Mouse (Mus musculus) heart, adult 11 months (tissue): ENCODE results near the gene Kif17.
"Not testable (repeated sequence)": the region's sequence is repeated elsewhere in the genome, so short reads cannot be mapped to it uniquely, and the experiment has no call there.

Experiments
- DNase-seq: peaks from one replicate; pipeline ENCODE4 v3.0.0; 2022

Kif17 gene

DNA sequence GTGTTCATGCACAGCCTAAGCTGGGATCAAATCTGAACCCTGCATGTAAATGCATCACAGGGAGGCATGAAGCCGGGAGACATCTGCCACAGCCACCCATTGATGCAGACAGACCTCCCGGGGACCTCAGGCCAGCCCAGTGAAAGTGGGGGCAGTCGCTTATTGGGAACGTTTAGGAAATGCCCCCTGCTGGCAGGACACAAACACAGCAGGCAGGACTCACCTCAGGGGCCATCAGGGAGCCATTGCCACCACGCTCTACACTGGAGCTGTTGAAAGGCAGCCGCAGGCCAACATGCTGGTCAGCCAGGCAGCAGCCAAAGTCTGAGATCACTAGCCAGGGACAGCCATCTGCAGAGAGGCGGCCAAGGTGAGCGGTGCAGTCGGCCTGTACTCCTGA is 65.5 kb downstream of the Kif17 start:
- peak; percentile 90 for DNase-seq

DNA sequence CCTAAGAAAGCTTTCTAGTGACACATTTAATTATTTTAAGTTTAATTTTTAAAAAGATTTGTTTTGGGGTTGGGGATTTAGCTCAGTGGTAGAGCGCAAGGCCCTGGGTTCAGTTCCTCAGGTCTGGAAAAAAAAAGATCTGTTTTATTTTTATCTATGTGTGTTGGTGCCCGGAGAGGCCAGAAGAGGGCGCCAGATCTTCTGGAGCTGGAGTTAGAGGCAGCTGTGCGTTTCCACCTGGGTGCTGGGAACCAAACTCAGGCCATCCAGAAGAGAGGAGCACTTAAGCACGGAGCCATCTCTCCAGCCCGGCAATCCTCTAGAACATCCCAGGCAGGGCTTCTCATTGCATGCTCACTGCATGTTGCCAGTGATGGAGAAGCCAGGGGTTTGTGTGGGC is 66.1 kb downstream of the Kif17 start:
- peak; percentile 88 for DNase-seq

DNA sequence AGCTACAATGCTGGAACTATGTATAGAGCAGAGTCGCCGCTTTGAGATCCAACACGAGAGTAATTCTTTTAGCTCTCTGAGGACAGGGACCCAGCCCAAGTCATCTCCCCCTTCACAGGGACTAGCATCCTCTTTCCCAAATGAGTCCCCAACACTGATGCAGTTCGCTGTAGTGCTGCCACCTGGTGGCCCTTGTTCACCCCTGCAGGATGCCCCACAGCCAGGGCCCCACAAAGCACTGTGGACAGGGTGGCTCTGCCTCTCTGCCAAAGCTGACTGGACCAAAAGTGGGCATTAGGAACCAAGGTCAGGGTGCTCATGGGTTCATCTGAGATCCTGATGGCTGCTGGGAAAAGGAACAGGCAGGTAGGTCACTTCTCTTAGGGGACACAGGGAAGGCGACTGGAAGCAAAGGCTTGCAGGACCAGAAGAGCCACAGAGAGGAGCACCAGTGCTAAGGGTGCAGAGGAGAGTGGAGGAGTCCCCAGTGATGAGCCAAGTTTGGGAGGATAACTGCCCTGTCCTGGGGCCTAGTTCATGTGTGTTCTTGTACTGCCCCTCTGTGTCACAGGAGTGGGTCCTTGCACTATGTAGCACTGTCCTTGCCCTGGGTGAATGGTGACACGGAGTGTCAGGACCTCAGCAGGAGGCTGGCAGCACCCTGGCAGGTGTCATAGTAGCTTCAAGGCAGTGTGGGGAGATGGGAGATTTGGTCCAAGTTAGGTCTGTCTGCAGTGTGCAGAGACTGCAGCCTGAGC is 68.5 kb downstream of the Kif17 start:
- peak; percentile 94 for DNase-seq

DNA sequence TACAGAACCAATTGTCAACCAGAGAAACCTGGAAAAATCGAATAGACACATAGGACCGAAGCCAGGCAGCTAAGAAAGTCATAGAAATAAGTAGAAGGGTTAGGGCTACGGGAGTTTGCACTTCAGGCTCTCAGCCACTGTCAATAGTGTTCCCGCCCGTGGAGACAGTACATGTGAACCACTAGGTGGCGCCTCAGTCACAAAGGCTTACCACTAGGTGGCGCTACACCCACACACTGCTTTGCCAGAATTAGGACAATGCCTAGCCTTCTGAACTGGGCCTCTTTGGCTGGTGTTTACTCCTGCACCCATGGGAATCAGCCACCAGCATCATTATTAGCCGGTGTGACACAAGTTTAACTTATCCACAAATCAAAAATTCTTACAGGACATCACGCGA is 69.3 kb downstream of the Kif17 start:
- peak; percentile 97 for DNase-seq

DNA sequence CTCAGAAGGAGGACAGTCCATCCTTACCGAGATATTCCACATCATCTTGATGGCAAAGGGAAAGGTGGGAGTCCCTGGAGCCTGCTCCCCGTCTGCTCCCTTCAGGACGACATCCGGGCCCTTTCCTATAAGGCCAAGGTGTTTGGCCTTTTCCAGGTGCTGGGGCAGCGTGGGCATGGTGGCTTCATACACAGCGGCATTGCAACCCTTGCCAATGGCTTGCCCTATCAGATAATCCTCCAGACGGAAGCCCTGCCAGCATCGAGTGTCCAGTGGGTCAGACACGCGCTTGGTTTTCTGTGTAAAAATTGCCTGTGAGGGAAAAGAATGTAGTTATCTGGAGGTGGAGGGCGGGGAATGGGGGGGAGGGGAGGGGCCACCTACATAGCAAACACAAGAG is 70.5 kb downstream of the Kif17 start:
- DNase-seq = peak; percentile 89

DNA sequence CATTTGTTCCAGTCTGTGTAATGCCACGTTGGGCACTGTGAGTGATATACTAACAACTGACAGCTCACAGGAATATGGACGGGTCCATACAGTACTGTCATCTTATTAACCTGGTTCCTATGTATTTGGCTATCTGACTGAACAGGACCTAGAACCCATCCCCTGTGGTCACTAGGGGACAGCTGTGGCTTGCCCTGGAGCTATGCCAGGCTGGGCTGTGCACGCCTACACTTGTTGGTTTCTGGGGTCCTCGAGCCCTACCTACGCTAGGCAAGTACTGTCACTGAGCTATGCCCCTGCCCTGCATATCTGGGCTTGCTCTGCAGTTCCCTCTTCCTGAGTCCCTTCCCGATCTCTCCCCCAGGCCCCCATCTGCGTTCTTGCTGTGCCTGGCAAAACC is 71.3 kb downstream of the Kif17 start:
- peak; percentile 89 for DNase-seq

DNA sequence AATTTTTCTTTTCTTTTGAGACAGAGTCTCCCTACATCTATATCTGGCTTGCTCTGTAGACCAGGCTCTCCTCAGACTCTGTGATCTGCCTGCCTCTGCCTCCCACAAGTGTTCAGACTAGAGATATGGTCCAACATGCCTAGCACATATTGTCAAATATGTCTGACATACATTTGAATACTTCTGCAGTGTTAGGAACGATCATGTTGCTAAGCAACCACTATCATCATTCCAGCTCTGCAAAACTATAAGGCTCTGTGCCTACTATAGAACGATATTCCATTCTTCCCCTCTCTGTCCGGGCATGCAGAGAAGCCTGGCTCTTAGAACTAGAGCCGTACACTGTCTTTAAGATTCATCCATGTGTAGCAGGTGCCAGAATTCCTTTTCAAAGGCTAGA is 72.5 kb downstream of the Kif17 start:
- DNase-seq = no peak

DNA sequence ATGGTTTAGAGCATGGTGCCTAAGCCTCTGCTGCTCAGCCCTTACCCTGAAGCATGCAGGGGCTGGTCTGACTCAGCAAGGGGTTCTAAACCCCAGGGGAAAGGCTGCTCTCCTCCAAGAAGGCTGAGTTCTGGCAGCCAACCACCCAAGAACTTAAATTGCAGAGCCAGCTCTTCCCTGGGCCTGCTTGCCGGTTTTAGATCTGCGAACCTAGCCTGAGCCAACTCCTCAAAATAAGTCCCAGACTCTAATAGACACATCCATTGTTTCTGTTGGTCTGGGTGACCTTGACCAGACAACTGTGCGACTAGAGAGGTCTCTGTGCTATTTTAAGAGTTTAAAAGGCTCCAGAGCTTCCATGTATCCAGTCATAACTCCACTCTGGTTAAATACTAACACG is 73.5 kb downstream of the Kif17 start:
- peak; percentile 93 for DNase-seq

DNA sequence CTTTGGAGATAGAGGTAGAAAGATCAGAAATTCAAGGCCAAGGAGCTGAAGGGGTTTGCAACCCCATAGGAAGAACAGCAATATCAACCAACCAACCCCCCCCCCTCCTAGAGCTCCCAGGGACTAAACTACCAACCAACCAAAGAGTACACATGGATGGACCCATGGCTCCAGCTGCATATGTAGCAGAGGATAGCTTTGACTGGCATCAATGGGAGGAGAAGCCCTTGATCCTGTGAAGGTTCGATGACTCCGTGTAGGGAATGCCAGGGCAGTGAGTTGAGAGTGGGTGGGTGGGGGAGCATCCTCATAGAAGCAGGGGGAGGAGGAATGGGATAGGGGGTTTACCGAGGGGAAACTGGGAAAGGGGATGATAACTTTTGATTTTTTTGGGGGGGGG is 74.2 kb downstream of the Kif17 start:
- peak; percentile 93 for DNase-seq

DNA sequence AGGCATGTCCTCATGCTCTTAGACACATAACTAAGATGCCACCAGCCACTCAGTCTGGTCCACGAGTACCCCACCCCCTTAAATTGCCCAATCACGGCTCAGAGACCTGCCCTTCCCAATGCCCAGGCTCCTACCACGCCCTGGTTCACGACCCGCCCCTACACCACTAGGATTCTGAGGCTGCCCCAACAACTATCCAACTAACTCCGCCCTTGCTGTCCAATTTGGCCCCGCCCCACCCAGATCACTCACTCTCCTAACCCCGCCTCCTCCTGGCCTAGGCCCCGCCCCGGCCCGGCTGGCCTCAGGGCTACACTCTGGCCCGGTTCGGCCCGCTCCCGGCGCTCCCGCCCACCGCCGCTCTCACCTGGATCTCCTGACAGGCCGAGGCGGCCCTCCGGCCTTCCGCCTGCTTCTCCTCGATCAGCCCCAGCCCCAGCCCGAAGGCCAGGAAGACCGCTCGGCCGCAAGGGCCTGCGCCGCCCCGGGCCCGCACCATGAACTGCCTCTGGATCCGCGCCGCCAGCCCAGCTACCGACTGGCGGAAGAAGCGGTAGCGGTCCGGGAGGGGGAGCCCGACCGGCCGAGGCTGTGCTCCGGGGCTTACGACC is 75.3 kb downstream of the Kif17 start:
- DNase-seq = peak; percentile 100

DNA sequence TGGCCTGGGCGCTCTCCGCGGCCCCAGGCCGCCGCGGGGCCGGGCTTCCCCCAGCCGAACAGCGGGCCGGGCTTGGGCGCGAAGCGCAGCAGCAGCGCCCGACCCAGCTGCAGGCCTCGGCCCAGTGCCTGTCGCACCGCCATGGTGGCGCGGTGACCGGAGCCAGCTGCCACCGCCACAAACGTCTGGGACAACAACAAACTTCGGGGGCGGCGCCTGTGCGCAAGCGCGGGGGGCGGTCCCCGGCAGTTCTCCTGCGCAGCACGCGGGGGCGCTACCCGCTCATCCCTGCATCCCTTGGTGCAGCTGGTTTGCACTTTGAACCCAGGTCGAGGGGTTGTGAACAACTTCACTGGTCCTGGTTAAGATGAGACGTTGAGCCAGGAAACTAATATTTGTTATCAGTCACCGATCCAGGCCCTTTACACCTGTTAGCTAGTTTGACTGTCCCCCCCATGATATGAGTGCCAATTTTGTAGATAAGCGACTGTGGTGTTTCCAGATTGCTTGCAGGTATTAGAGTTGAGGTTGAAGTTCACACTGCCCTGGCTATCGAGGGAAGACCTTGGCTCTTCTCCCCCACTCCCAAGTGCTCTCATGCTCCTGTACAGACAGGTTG is 76.0 kb downstream of the Kif17 start, which contains the start of gene Pink1:
Gene Pink1, minus strand, starts transcription at position 231 of the 619 bp plus-strand sequence.
- peak; percentile 99 for DNase-seq

DNA sequence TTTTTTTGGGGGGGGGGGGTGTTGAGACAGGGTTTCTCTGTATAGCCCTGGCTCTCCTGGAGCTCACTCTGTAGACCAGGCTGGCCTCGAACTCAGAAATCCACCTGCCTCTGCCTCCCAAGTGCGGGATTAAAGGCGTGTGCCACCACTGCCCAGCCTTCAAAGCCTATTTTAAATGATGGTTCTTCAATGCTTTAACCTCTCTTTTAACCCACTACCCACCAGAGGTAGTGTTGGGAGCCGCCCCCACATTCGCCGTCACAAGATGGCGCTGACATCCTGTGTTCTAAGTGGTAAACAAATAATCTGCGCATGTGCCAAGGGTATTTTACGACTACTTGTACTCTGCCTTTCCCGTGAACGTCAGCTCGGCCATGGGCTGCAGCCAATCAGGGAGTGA is 76.9 kb downstream of the Kif17 start:
- not testable (repeated sequence) for DNase-seq

DNA sequence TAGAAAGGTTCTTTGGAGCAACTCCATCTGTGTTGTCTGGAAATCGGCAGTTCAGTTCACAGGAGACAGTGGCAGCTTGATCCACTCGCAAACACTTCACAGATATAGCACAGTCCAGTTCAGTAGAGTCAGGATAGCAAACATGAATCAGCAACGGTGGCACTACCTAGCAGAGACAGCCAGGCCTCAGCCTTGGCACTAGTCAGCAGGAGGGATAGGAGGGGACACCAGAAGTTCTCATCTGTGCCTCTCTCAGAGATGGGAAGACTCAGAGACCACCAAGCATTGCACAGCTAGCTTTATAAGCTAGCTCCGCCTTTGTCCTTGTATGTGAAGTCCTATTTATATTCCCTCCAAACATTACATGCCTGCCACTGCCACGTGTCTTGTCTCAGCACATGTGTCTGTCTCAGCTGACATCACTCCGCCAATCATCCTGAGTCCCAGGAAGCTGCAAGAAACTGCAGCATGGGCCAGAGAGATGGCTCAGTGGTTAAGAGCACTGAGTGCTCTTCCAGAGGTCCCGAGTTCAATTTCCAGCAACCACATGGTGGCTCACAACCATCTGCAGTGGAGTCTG is 77.7 kb downstream of the Kif17 start:
- DNase-seq = peak; percentile 87

DNA sequence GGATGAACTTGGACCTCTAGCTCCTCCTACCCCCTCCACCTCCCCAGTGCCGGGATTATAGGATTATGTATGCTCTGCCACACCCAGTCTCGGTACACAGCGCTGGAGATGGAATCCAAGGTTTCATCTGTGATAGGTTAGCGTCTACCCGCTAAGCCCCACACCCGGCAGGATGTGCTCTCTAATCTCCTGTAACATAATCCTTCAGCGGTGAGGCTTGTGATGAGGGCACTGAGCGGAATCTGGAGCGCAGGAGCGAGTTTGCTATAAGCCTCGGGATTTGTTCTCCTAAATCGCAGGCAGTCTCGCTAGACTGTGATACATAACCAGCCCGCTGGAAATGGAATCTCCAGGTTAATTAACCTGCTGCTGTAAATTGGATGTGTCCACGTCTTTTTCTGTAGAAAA is 80.0 kb downstream of the Kif17 start:
- DNase-seq = peak; percentile 81

DNA sequence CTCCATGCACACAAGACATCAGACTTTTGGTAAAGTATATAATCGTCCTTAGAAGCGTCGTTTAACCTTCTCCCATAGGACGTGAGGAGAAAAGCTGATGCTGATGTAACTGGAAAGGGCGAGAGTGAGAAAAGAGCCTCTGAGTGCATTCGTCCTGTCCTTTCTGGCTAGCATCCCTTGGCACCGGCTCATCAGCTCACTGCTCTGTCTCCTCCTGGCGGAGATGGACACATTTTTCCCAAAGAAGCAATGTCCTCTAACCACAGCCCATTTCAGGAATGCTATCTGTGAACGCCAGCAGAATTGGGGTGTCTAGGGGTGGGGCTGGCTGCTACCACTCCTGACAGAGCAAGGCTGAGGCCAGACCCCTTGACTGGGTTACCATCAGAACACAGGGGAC is 81.4 kb downstream of the Kif17 start:
- peak; percentile 89 for DNase-seq

DNA sequence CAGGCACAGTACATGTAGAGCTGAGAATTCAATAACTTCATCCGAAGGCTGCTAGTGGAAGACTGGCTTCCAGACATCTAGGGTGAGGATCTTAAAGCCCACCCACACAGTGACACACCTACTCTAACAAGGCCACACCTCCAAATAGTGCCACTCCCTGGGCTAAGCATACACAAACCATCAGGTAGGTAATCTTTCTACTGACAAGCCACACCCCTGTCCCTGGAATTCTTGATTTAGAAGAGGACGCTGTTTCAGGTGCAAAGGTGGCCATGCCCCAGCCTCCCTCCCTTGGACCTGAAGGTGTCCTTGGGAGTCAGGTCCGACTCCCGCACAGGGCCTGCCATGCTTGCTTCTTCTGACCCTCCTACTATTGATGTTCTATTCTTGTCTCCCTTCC is 82.9 kb downstream of the Kif17 start:
- DNase-seq = no peak

DNA sequence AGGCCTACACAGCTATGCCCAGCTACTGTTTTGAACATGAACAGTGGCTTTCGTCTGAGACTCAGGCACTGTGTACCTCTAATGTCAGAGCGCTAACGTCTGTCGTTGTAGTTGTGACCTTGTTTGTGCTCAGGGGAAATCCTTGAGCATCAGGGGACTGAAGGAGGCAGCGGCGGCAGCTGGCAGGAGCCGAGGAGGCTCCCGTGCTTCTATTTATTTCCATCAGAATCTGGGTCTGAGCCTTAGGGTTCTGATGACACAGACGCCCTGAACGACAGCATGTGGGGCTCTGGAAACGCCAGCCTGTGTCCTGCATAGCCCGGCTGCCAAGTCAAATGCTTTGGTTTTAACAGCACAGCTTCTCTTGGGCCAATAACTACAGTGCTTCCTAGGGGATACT is 84.8 kb downstream of the Kif17 start:
- DNase-seq = peak; percentile 89

DNA sequence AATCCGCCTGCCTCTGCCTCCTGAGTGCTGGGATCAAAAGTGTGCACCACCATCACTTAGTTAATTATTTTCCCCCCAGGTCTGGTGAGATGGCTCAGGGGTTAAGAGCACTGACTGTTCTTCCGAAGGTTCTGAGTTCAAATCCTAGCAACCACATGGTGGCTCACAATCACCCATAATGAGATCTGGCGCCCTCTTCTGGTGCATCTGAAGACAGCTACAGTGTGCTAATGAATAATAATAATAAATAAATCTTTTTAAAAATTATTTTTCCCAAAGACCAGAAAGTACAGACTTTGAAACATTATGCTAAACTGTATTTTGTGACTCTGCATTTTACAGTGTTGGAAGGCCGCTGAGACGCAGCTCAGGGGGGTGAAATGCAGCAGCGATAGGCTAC is 85.4 kb downstream of the Kif17 start:
- no peak for DNase-seq

DNA sequence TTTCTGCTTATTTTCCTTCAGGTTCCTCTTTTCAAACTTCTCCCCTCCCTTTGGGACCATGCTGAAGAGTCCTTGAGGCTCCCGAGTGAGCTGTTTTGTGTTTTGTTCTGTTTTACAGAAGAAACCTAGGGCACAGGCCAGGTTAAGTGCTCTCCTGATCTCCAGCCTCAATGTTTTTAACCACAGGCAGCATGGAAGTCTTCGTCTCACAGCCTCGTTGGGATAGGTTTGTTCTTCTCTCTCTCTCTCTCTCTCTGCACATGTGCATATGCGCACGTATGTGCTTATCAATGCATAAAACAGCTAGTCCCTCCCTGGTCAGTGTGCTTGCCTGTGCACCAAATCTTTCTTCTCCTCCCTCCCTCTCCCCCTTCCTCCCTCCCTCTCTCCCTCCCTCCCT is 86.6 kb downstream of the Kif17 start:
- DNase-seq = no peak

DNA sequence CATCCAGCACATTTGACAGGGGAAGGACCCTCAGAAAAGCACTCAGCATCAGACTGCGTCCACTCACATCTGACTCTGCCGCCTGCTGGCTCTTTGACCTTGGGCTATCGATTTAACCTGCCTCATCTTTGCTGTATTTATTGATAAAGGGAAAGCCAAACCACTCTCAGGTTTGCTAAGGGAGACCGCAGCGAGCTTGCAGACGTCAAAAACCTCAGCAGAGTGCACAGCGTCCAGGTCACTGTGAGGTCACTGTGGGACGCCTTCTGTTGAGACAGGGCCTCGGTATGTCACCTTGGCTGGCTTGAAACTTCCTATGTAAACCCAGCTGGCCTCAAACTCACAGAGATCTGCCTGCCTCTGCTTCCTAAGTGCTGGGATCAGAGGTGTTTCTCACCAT is 87.1 kb downstream of the Kif17 start:
- peak; percentile 87 for DNase-seq

DNA sequence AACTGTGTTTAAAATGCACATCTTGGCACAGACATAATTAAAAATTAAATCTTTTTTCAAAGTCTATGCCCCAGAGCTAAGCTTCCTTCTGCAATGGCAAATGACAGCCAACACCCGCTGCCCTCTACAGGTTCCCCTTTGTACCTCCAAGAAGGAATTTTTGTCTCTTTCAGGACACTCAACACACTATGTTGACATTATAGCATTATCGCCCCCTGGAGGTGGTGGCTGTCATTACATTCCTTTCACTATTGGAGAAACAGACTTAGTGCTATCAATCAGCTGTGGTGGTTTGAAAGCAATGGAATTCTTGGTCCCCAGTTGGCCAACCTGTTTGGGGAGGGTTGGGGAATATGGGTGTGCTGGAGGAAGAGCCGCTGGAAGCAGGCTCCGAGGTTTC is 89.7 kb downstream of the Kif17 start:
- peak; percentile 87 for DNase-seq

DNA sequence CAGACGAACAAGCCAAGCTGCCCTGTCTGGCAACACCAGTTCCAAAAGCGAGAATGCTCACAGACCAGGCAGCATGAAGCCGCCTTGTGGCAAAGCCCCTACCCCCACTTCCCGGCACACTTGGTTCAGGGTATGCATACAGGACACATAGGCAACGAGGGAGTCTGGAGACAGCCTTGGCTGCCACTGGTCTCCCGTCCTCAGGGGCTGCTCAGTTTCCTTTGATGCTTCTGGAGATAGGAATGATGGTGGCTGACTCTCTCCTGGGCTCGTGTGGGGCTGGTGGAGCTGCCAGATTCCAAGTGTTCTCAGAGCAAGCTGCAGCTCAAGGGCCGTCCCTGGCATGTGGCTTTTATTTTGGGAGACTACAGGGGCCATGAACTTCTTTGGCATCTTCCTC is 91.2 kb downstream of the Kif17 start:
- peak; percentile 87 for DNase-seq

DNA sequence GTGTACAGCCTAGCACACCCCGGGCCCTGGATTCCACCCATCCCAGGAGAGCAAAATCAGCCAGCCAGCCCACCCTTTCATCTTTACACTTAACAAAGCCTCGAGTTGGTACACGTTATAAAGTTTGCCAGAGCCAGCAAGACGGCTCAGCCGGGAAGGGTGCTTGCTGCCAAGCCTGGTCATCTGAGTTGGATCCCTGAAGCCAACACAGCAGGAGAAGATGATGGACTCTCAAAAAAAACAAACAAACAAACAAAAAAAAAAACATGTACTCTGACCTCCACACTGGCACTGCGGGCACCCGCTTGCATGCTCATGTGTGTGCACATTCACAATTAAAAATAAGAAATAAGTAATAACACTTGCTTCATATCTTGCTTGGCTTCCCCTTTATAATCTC is 91.8 kb downstream of the Kif17 start:
- DNase-seq = no peak

DNA sequence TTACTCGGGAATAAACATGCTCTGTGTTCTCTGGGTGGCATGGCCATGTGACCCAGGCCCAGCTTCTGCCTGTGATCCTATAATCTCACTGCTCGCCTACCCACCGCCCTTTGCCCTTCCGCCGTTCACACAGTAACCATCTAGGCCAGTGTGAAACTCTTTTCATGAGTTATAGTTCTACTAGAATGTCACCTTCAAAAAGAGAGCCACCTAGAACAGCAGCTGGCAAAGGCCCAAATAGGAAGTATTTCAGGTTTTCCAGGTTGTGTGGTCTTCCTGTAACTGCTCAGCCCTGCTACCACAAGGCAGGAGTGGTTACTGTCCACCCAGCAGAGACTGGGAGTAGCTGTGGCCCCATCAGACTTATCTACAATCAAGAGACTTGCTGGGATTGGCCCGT is 92.5 kb downstream of the Kif17 start:
- no peak for DNase-seq
